ENCODE assay signal across 28 mouse cellular contexts in the genomic region with DNA sequence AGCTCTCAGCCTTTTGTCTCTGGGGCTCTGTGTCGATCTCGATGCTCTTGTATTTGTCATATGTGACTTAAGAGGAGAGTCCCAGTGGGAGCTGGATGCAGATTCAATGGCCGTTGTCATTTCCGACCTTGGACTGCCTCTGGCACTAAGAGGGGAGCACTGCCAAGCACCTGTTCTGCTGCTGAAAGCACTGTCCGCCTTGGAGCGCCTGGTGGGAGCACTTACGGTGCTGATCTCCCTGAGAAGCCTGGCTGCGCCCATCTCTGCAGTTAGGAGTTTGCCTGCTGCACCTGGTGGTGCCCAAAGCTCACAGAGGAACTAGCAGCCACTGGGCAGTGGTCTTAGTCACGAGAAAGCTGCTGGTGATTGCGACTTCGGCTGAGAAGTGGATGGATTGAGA. TPM values are rescaled to one million over a fixed set of nuclear protein-coding genes. Genes with fewer than 3 reads are reported as not detected.
DNase-seq lines count a peak whose midpoint lies in the region; ATAC-seq and TF ChIP-seq lines count a peak whose summit lies in the region.
"Had no signal": no experiment of that assay in that cellular context is flagged by ENCODE, and none has a peak within 500 bp of the region (broad histone marks: within the 10 kb centered on the region; RNA-seq: fewer than 3 reads in every experiment).

No protein-coding gene starts in this region.

- 70% methylated on average over 11 of the region's 11 CpGs for WGBS in hindbrain, embryonic 12.5 days
- WGBS in hindbrain, embryonic 11.5 days, result 73% methylated on average over 11 of the region's 11 CpGs
- 70% methylated on average over 11 of the region's 11 CpGs for WGBS in midbrain, embryonic 13.5 days
- WGBS in midbrain, embryonic 14.5 days, result 71% methylated on average over 11 of the region's 11 CpGs

- H3K79me2 ChIP-seq in myocyte (ENCODE audit: control insufficient read depth, insufficient read depth), result no peaks in the 10 kb centered on the region

- TF ChIP-seq POLR2A in myocyte (IDR thresholded peaks at IDR 0.05; ENCODE audit: insufficient read length, low read depth), result no peak

- H3K27me3 ChIP-seq in hindbrain, embryonic 12.5 days, result no peaks in the 10 kb centered on the region
- H3K27me3 ChIP-seq in hindbrain, embryonic 11.5 days (ENCODE audit: control insufficient read depth, insufficient read depth, low read length), result no peaks in the 10 kb centered on the region
- no peaks in the 10 kb centered on the region for H3K27me3 ChIP-seq in midbrain, embryonic 13.5 days
- H3K27me3 ChIP-seq in midbrain, embryonic 14.5 days (ENCODE audit: control insufficient read depth, insufficient read depth, low read length), result no peaks in the 10 kb centered on the region
- no peaks in the 10 kb centered on the region for H3K27me3 ChIP-seq in myocyte (ENCODE audit: control insufficient read depth, insufficient read depth, insufficient read length)
- H3K27me3 ChIP-seq: heart, embryonic 12.5 days; hindbrain, embryonic 15.5 days; Patski; stomach, embryonic 15.5 days had no signal

- no peak overlapping the region for H3ac ChIP-seq in myocyte (ENCODE audit: control insufficient read depth, insufficient read length)

- H3K4me2 ChIP-seq in hindbrain, embryonic 12.5 days (replicated peaks), result no peak overlapping the region
- H3K4me2 ChIP-seq in hindbrain, embryonic 11.5 days (replicated peaks; ENCODE audit: low read depth, low read length), result no peak overlapping the region
- H3K4me2 ChIP-seq in midbrain, embryonic 13.5 days (replicated peaks), result no peak overlapping the region
- H3K4me2 ChIP-seq in midbrain, embryonic 14.5 days (ENCODE audit: low read length), result no peak overlapping the region
- H3K4me2 ChIP-seq in myocyte (ENCODE audit: low read depth), result no peak overlapping the region
- H3K4me2 ChIP-seq: heart, embryonic 12.5 days; hindbrain, embryonic 15.5 days; stomach, embryonic 15.5 days had no signal

- peaks cover 8% of the 10 kb centered on the region for H3K4me1 ChIP-seq in hindbrain, embryonic 12.5 days
- H3K4me1 ChIP-seq in hindbrain, embryonic 11.5 days (replicated peaks; ENCODE audit: control insufficient read depth, insufficient read depth, low read length), result peaks cover 6% of the 10 kb centered on the region
- H3K4me1 ChIP-seq in midbrain, embryonic 13.5 days (replicated peaks), result peaks cover 8% of the 10 kb centered on the region
- H3K4me1 ChIP-seq in midbrain, embryonic 14.5 days (ENCODE audit: control insufficient read depth, insufficient read depth, low read length), result no peaks in the 10 kb centered on the region
- H3K4me1 ChIP-seq: hindbrain, embryonic 15.5 days; stomach, embryonic 15.5 days had no signal

- H3K9me3 ChIP-seq in hindbrain, embryonic 12.5 days (replicated peaks), result no peaks in the 10 kb centered on the region
- H3K9me3 ChIP-seq in hindbrain, embryonic 11.5 days (ENCODE audit: control insufficient read depth, low read length), result no peaks in the 10 kb centered on the region
- H3K9me3 ChIP-seq in midbrain, embryonic 13.5 days, result no peaks in the 10 kb centered on the region
- no peaks in the 10 kb centered on the region for H3K9me3 ChIP-seq in midbrain, embryonic 14.5 days (ENCODE audit: control insufficient read depth, low read length)
- H3K9me3 ChIP-seq: heart, embryonic 12.5 days; hindbrain, embryonic 15.5 days; stomach, embryonic 15.5 days had no signal

- peak; percentile 23 for DNase-seq in gastrocnemius, adult 18-20 months (ENCODE audit: low spot score)
- DNase-seq in gastrocnemius, postnatal 10 days, result no peak
- no peak for DNase-seq in hindbrain, embryonic 11.5 days (ENCODE audit: low spot score)
- DNase-seq in midbrain, embryonic 14.5 days, result no peak
- DNase-seq in adrenal gland, adult 2 months, result no peak

- H3K27ac ChIP-seq in hindbrain, embryonic 12.5 days, result no peak overlapping the region
- no peak overlapping the region for H3K27ac ChIP-seq in hindbrain, embryonic 11.5 days (ENCODE audit: low read depth, low read length)
- no peak overlapping the region for H3K27ac ChIP-seq in midbrain, embryonic 13.5 days
- no peak overlapping the region for H3K27ac ChIP-seq in midbrain, embryonic 14.5 days (replicated peaks; ENCODE audit: low read depth, low read length)
- H3K27ac ChIP-seq: heart, adult 2 months; hindbrain, embryonic 15.5 days; liver, embryonic 14.5 days; macrophage; stomach, embryonic 15.5 days had no signal

- H3K9ac ChIP-seq in hindbrain, embryonic 12.5 days, result 0 out of 2 replicates have a peak overlapping the region, but pooled peaks have one; percentile 8
- no peak overlapping the region for H3K9ac ChIP-seq in hindbrain, embryonic 11.5 days (ENCODE audit: low read depth, low read length)
- peak overlapping the region; percentile 40; the same call in 1 of the 2 replicates for H3K9ac ChIP-seq in midbrain, embryonic 13.5 days (replicated peaks)
- no peak overlapping the region for H3K9ac ChIP-seq in midbrain, embryonic 14.5 days (replicated peaks; ENCODE audit: low read length)
- H3K9ac ChIP-seq: heart, embryonic 12.5 days; hindbrain, embryonic 15.5 days; liver, embryonic 14.5 days; stomach, embryonic 15.5 days had no signal

- H3K36me3 ChIP-seq in hindbrain, embryonic 12.5 days, result peaks cover 3% of the 10 kb centered on the region; the same call in 1 of the 2 replicates
- no peaks in the 10 kb centered on the region for H3K36me3 ChIP-seq in hindbrain, embryonic 11.5 days (ENCODE audit: control insufficient read depth, insufficient read depth, low read length)
- H3K36me3 ChIP-seq in midbrain, embryonic 13.5 days, result peaks cover 11% of the 10 kb centered on the region
- peaks cover 13% of the 10 kb centered on the region; the same call in 1 of the 2 replicates for H3K36me3 ChIP-seq in midbrain, embryonic 14.5 days (ENCODE audit: control insufficient read depth, insufficient read depth, low read length)
- H3K36me3 ChIP-seq in myocyte (ENCODE audit: control insufficient read depth, insufficient read depth), result peaks cover 4% of the 10 kb centered on the region
- H3K36me3 ChIP-seq: hindbrain, embryonic 15.5 days; stomach, embryonic 15.5 days had no signal

- no peak overlapping the region for H3K4me3 ChIP-seq in hindbrain, embryonic 12.5 days
- no peak overlapping the region for H3K4me3 ChIP-seq in hindbrain, embryonic 11.5 days (ENCODE audit: low read depth, low read length)
- no peak overlapping the region for H3K4me3 ChIP-seq in midbrain, embryonic 13.5 days (replicated peaks)
- H3K4me3 ChIP-seq in midbrain, embryonic 14.5 days (replicated peaks; ENCODE audit: low read depth, low read length), result no peak overlapping the region
- H3K4me3 ChIP-seq in myocyte, result no peak overlapping the region
- H3K4me3 ChIP-seq: heart, adult 2 months; heart, embryonic 12.5 days; hindbrain, embryonic 15.5 days; stomach, embryonic 15.5 days had no signal

- ATAC-seq in hindbrain, embryonic 12.5 days (ENCODE audit: low FRiP score), result no peak
- no peak for ATAC-seq in hindbrain, embryonic 11.5 days (ENCODE audit: low FRiP score)
- ATAC-seq in midbrain, embryonic 13.5 days, result no peak
- no peak for ATAC-seq in midbrain, embryonic 14.5 days (ENCODE audit: low FRiP score, low TSS enrichment)
- ATAC-seq: forebrain, embryonic 14.5 days; midbrain, embryonic 16.5 days; Patski had no signal

RNA-seq across cellular contexts. Expression of a gene that starts 7.8 kb away (rescaled TPM):
- total RNA-seq in gastrocnemius, adult 18-20 months (2021), result 1 to 10 TPM in 1 of 2 experiments, under 1 TPM in 1; 0.82 to 1.3 TPM
- 1 to 10 TPM; 1.2 to 2.4 TPM for total RNA-seq in gastrocnemius, postnatal 10 days (2021)
- polyA plus RNA-seq in hindbrain, embryonic 12.5 days (2016; fragmentation: Nextera tagmentation; extraction: Ambion mirVana), result 10.2 and 15.2 TPM in 2 replicates
- polyA plus RNA-seq in hindbrain, embryonic 11.5 days (2014; fragmentation: Nextera tagmentation; extraction: Ambion mirVana), result 7.5 and 9.0 TPM in 2 replicates
- 17.4 and 17.8 TPM in 2 replicates for polyA plus RNA-seq in midbrain, embryonic 13.5 days (2015; fragmentation: Nextera tagmentation; extraction: Ambion mirVana)
- polyA plus RNA-seq in midbrain, embryonic 14.5 days (2014; fragmentation: Nextera tagmentation; extraction: Ambion mirVana), result 16.3 and 16.7 TPM in 2 replicates
- polyA plus RNA-seq in myocyte (2012; fragmentation: generic; extraction: Trizol), result 6.2 TPM
- total RNA-seq in adrenal gland, adult 2 months (2021), result 10 to 100 TPM in 1 of 2 experiments, 1 to 10 TPM in 1; 6.3 to 11.5 TPM
- 17.1 and 17.8 TPM in 2 replicates for polyA plus RNA-seq in adrenal gland, adult 2 months (2012; rRNA removed)

RNA-seq across cellular contexts. Expression of a gene that starts 8.4 kb away (rescaled TPM):
- total RNA-seq in gastrocnemius, adult 18-20 months (2021), result 1 to 10 TPM; 6.2 to 6.8 TPM
- total RNA-seq in gastrocnemius, postnatal 10 days (2021), result 10 to 100 TPM; 17.3 to 19.0 TPM
- 81.5 and 86.5 TPM in 2 replicates for polyA plus RNA-seq in hindbrain, embryonic 12.5 days (2016; fragmentation: Nextera tagmentation; extraction: Ambion mirVana)
- polyA plus RNA-seq in hindbrain, embryonic 11.5 days (2014; fragmentation: Nextera tagmentation; extraction: Ambion mirVana), result 75.8 and 84.6 TPM in 2 replicates
- 90.2 and 96.5 TPM in 2 replicates for polyA plus RNA-seq in midbrain, embryonic 13.5 days (2015; fragmentation: Nextera tagmentation; extraction: Ambion mirVana)
- polyA plus RNA-seq in midbrain, embryonic 14.5 days (2014; fragmentation: Nextera tagmentation; extraction: Ambion mirVana), result 93.9 and 110 TPM in 2 replicates
- 64.0 TPM for polyA plus RNA-seq in myocyte (2012; fragmentation: generic; extraction: Trizol)
- total RNA-seq in adrenal gland, adult 2 months (2021), result 100 to 1,000 TPM; 124 to 154 TPM
- 68.4 and 73.4 TPM in 2 replicates for polyA plus RNA-seq in adrenal gland, adult 2 months (2012; rRNA removed)

RNA-seq across cellular contexts. Expression of a gene that starts 21.0 kb away (rescaled TPM):
- total RNA-seq in gastrocnemius, adult 18-20 months (2021), result not detected
- total RNA-seq in gastrocnemius, postnatal 10 days (2021), result not detected
- not detected in 2 replicates for polyA plus RNA-seq in hindbrain, embryonic 12.5 days (2016; fragmentation: Nextera tagmentation; extraction: Ambion mirVana)
- polyA plus RNA-seq in hindbrain, embryonic 11.5 days (2014; fragmentation: Nextera tagmentation; extraction: Ambion mirVana), result 0.11 TPM in 1 of 2 replicates, not detected in the other
- polyA plus RNA-seq in midbrain, embryonic 13.5 days (2015; fragmentation: Nextera tagmentation; extraction: Ambion mirVana), result 0.09 and 0.13 TPM in 2 replicates
- polyA plus RNA-seq in midbrain, embryonic 14.5 days (2014; fragmentation: Nextera tagmentation; extraction: Ambion mirVana), result not detected in 2 replicates
- polyA plus RNA-seq in myocyte (2012; fragmentation: generic; extraction: Trizol), result 0.10 TPM
- under 1 TPM in 1 of 2 experiments, not detected in 1; 0.26 TPM for total RNA-seq in adrenal gland, adult 2 months (2021)
- polyA plus RNA-seq in adrenal gland, adult 2 months (2012; rRNA removed), result 0.32 TPM in 1 of 2 replicates, not detected in the other
- total RNA-seq: gastrocnemius, adult 8-10 months; heart, adult 2 months; layer of hippocampus, postnatal 14 days; left cerebral cortex, adult 8-10 months; left cerebral cortex, postnatal 4 days; megakaryocyte-erythroid progenitor cell, adult 5-6 weeks; MEL had no signal
- polyA plus RNA-seq: cortical plate, adult 2 months; forebrain, embryonic 14.5 days; heart, embryonic 12.5 days; macrophage had no signal

RNA-seq across cellular contexts. Expression of a gene that starts 30.9 kb away (rescaled TPM):
- 10 to 100 TPM; 49.7 to 52.4 TPM for total RNA-seq in gastrocnemius, adult 18-20 months (2021)
- total RNA-seq in gastrocnemius, postnatal 10 days (2021), result 100 to 1,000 TPM; 132 to 134 TPM
- 953 and 959 TPM in 2 replicates for polyA plus RNA-seq in hindbrain, embryonic 12.5 days (2016; fragmentation: Nextera tagmentation; extraction: Ambion mirVana)
- 990 and 1,006 TPM in 2 replicates for polyA plus RNA-seq in hindbrain, embryonic 11.5 days (2014; fragmentation: Nextera tagmentation; extraction: Ambion mirVana)
- polyA plus RNA-seq in midbrain, embryonic 13.5 days (2015; fragmentation: Nextera tagmentation; extraction: Ambion mirVana), result 1,462 and 1,532 TPM in 2 replicates
- 1,631 and 1,863 TPM in 2 replicates for polyA plus RNA-seq in midbrain, embryonic 14.5 days (2014; fragmentation: Nextera tagmentation; extraction: Ambion mirVana)
- polyA plus RNA-seq in myocyte (2012; fragmentation: generic; extraction: Trizol), result 386 TPM
- total RNA-seq in adrenal gland, adult 2 months (2021), result 100 to 1,000 TPM in 1 of 2 experiments, 10 to 100 TPM in 1; 71.8 to 109 TPM
- 100 and 102 TPM in 2 replicates for polyA plus RNA-seq in adrenal gland, adult 2 months (2012; rRNA removed)

RNA-seq across cellular contexts. Expression of a gene that starts 42.9 kb away (rescaled TPM):
- not detected for total RNA-seq in gastrocnemius, adult 18-20 months (2021)
- not detected for total RNA-seq in gastrocnemius, postnatal 10 days (2021)
- polyA plus RNA-seq in hindbrain, embryonic 12.5 days (2016; fragmentation: Nextera tagmentation; extraction: Ambion mirVana), result 0.20 TPM in 1 of 2 replicates, not detected in the other
- not detected in 2 replicates for polyA plus RNA-seq in hindbrain, embryonic 11.5 days (2014; fragmentation: Nextera tagmentation; extraction: Ambion mirVana)
- not detected in 2 replicates for polyA plus RNA-seq in midbrain, embryonic 13.5 days (2015; fragmentation: Nextera tagmentation; extraction: Ambion mirVana)
- not detected in 2 replicates for polyA plus RNA-seq in midbrain, embryonic 14.5 days (2014; fragmentation: Nextera tagmentation; extraction: Ambion mirVana)
- not detected for polyA plus RNA-seq in myocyte (2012; fragmentation: generic; extraction: Trizol)
- total RNA-seq in adrenal gland, adult 2 months (2021), result under 1 TPM; 0.14 to 0.52 TPM
- 0.55 and 0.59 TPM in 2 replicates for polyA plus RNA-seq in adrenal gland, adult 2 months (2012; rRNA removed)
- total RNA-seq: adrenal gland, postnatal 14 days; gastrocnemius, adult 8-10 months; heart, postnatal 10 days; layer of hippocampus, postnatal 14 days; megakaryocyte-erythroid progenitor cell, adult 5-6 weeks; MEL had no signal
- polyA plus RNA-seq: cortical plate, adult 2 months; forebrain, embryonic 14.5 days; hindbrain, embryonic 15.5 days; inflammation-experienced regulatory T-cells, adult 6 months; macrophage; midbrain, embryonic 16.5 days; neural tube, embryonic 14.5 days; Patski had no signal

Comparison
In these comparisons a context has a peak if more than half of its experiments do, and no peak if none do; other contexts are left out.
1. H3K9ac ChIP-seq: peak in hindbrain, embryonic 12.5 days (single experiment) and midbrain, embryonic 13.5 days (single experiment); none in hindbrain, embryonic 11.5 days (single experiment) and midbrain, embryonic 14.5 days (single experiment).